Mouse (Mus musculus): ENCODE measurements at regions not wholly inside any gene's neighbourhood (a gene's known extent, or its start where the extent isn't known, plus 50 kb on each side); places are given as distances from the start of the nearest gene placed in this dataset.

DNA sequence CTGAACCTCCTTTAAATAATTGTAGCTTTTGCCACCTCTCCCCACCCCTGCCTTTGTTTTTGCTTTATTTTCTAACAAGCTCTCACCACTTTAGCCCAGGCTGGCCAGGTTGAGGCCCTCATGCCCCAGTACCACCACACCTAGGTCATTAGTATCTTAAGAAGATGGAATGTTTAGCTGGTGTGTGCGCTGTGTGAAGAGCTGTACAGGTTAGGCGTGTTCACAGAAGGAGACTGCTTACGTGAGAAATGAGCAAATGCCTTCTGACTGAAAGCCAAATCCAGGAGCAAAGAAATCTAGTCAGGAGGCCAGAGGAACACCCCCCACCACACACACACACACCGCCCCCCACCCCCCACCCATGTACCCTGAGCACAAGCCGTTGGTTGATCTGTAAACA lies 303.4 kb downstream of the Klf5 start:
- no peaks in the 10 kb centered on the region for H3K27me3 ChIP-seq
- WGBS, result 85% methylated on average over 5 of the region's 5 CpGs
- H3K4me3 ChIP-seq, result no peak overlapping the region

DNA sequence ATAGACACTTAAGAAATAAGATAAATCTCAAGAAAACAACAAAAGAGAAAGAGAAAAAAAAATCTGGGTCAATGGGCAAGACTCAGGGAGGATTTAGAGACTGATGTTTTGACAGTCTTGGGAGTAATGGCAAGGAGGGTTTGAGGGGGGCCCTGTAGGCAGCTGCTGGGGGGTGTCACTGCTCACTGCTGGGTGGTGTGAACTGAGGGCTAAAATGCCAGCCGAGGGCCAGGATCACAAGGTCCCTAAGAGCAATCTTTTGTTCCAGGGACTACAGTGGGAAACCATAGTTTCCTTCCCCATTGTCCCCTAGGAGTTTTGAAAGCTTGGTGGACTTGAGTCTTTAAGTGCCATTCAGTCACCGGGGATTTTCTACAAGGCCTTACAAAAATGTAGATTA lies 304.8 kb downstream of the Klf5 start:
- H3K4me1 ChIP-seq, result peaks cover 6% of the 10 kb centered on the region; the same call in 1 of the 2 replicates
- H3K4me2 ChIP-seq, result no peak overlapping the region
- H3K27ac ChIP-seq, result no peak overlapping the region
- no peaks in the 10 kb centered on the region for H3K9me3 ChIP-seq (replicated peaks)
- no peak for ATAC-seq
- 7% methylated on average over 2 of the region's 2 CpGs for WGBS
- no peaks in the 10 kb centered on the region for H3K36me3 ChIP-seq (ENCODE audit: poor library complexity, severe bottlenecking)
- no peak overlapping the region for H3K9ac ChIP-seq
- no peak overlapping the region for H3K4me3 ChIP-seq
- H3K27me3 ChIP-seq, result no peaks in the 10 kb centered on the region

More for the DNA sequence above, 303.4 kb downstream of the Klf5 start:
- no peak overlapping the region for H3K9ac ChIP-seq
- peaks cover 6% of the 10 kb centered on the region; the same call in 1 of the 2 replicates for H3K4me1 ChIP-seq
- no peaks in the 10 kb centered on the region for H3K9me3 ChIP-seq (replicated peaks)
- no peak overlapping the region for H3K27ac ChIP-seq
- ATAC-seq, result no peak
- no peak overlapping the region for H3K4me2 ChIP-seq
- no peaks in the 10 kb centered on the region for H3K36me3 ChIP-seq (ENCODE audit: poor library complexity, severe bottlenecking)

DNA sequence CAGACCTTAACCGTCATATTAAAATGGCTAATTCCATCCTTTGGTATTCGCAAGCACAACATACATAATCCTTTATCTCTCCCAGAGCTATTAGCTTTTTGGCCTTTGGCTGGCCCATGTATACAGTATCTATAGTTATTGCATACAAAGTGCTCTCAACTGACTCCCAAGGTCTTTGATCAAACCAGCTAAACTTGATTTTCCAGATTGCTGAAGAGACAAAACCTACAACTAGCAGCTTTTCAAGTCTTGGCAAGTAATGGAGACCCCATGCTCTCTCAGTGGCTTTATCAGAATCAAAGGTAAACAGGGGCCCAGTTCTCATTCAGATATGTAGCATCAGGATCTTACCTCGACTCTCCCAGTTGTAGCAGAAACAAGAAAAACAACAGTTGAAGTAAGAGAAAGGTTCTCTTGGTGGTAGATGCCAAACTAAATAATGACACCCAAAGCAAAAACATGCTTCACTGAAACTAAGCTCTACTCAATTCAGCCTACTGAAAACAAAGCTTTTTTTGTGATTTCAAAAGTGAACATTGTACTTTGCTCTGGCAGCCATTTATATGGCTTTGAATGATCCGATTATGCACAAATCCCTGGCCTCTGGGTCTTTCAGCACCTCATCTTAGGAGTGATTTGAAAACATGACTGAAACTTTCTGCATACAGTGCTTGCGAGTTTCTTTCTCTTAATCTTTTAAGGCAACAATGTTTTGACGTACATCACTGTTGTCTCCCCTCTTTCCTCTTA lies 307.0 kb downstream of the Klf5 start:
- H3K9ac ChIP-seq, result no peak overlapping the region
- no peak for ATAC-seq

DNA sequence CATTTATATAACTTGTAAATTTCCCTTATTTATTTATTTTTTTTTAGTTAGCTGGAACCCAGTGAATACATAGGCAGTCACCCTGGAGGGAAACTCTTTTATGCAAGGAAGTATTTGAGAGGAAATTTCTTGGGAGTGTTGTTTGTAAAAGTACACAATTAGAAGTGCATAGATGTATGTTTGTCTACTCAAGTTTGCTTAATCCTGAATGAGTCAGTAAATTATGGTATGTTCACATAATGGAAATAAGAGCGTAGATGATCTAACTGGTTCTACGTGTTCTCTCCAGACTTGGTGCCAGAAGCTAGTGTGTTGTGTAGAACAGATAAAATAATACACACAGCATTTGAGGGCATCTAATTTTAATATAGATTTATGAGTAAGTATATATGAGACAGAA lies 310.5 kb downstream of the Klf5 start:
- ATAC-seq, result no peak
- Histone ChIP-seq H3K9me3 (replicated peaks) (no peaks in the 10 kb centered on the region), H3K4me3 (no peak overlapping the region), H3K27ac (no peak overlapping the region), H3K4me2 (no peak overlapping the region), H3K27me3 (no peaks in the 10 kb centered on the region), H3K4me1 (no peaks in the 10 kb centered on the region), H3K9ac (no peak overlapping the region), H3K36me3 (ENCODE audit: poor library complexity, severe bottlenecking) (no peaks in the 10 kb centered on the region)
- 91% methylated on average over 2 of the region's 2 CpGs for WGBS

More for the DNA sequence above, 307.0 kb downstream of the Klf5 start:
- Histone ChIP-seq H3K4me3 (no peak overlapping the region), H3K36me3 (ENCODE audit: poor library complexity, severe bottlenecking) (no peaks in the 10 kb centered on the region), H3K27me3 (no peaks in the 10 kb centered on the region), H3K4me2 (no peak overlapping the region), H3K9me3 (replicated peaks) (no peaks in the 10 kb centered on the region), H3K4me1 (peaks cover 6% of the 10 kb centered on the region; the same call in 1 of the 2 replicates), H3K27ac (no peak overlapping the region)
- WGBS, result 61% methylated on average over 6 of the region's 6 CpGs

DNA sequence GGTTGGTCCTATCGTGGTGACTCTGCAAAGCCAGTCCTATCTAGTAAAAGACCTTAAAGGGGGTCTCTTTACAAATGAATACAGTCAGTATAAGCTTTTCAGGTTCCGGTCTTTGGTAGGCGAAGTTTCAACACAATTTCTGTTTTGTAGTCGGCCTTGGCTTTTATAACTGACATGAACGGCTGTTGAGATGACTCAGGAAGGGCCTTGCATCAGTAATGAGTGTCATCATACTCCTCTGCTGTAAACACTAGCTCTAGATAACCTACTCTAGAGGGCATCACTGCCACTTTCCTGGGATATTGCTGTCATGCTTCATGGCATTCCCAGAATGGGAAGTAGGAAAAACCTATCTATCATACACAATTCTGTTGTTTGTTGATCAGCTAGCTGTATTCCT lies 312.9 kb downstream of the Klf5 start:
- ATAC-seq, result no peak
- WGBS, result 95% methylated on average over 5 of the region's 5 CpGs

DNA sequence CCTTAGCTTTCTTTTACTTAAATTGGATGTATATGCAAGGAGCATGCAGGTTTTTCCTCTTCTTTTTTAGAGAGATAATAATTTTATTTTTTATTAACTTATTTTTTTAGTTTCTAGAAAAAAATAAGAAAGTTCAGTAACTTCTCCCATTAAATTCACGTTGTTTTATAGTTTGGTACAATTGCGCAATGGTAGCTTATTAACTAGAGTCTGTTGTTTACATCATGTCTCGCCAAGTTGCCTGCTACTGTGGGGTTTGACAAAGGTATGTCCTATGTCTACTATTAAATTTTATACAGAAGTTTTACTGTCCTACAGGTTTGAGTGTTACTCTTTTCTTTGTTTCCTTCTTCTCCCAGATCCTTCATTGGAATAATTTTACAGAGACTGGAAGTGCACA lies 313.6 kb downstream of the Klf5 start:
- 93% methylated on average over 3 of the region's 3 CpGs for WGBS
- Histone ChIP-seq H3K36me3 (ENCODE audit: poor library complexity, severe bottlenecking) (no peaks in the 10 kb centered on the region), H3K9ac (no peak overlapping the region), H3K4me3 (no peak overlapping the region), H3K27ac (no peak overlapping the region), H3K27me3 (no peaks in the 10 kb centered on the region), H3K4me2 (no peak overlapping the region), H3K4me1 (peaks cover 7% of the 10 kb centered on the region), H3K9me3 (replicated peaks) (no peaks in the 10 kb centered on the region)
- no peak for ATAC-seq

More for the DNA sequence above, 312.9 kb downstream of the Klf5 start:
- Histone ChIP-seq H3K27ac (no peak overlapping the region), H3K9ac (no peak overlapping the region), H3K4me2 (no peak overlapping the region), H3K4me1 (no peaks in the 10 kb centered on the region), H3K36me3 (ENCODE audit: poor library complexity, severe bottlenecking) (no peaks in the 10 kb centered on the region), H3K9me3 (replicated peaks) (no peaks in the 10 kb centered on the region), H3K4me3 (no peak overlapping the region), H3K27me3 (no peaks in the 10 kb centered on the region)

DNA sequence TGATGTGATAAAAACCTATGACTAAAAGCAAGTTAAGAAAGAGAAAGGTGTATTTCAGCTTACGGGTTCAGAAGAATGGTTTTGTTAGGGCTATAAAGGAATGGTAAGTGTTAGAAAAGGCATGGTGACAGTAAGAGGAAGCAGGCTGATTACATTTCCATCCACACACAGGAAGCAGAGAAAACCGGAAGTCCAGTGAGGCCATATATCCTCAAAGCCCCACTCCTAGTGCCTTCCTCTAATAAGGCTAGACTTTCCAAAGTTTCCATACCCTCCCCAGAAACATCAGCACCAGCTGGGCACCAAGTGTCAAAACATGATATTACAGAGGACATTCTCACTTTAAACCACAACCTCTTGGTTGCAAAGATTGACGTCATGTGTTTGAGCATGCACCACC lies 316.3 kb downstream of the Klf5 start:
- ATAC-seq, result no peak
- WGBS, result 92% methylated on average over 3 of the region's 3 CpGs
- H3K36me3 ChIP-seq (ENCODE audit: poor library complexity, severe bottlenecking), result no peaks in the 10 kb centered on the region
- H3K4me3 ChIP-seq, result no peak overlapping the region
- no peak overlapping the region for H3K27ac ChIP-seq
- no peaks in the 10 kb centered on the region for H3K9me3 ChIP-seq (replicated peaks)
- peaks cover 7% of the 10 kb centered on the region for H3K4me1 ChIP-seq
- no peaks in the 10 kb centered on the region for H3K27me3 ChIP-seq
- no peak overlapping the region for H3K9ac ChIP-seq
- H3K4me2 ChIP-seq, result no peak overlapping the region

DNA sequence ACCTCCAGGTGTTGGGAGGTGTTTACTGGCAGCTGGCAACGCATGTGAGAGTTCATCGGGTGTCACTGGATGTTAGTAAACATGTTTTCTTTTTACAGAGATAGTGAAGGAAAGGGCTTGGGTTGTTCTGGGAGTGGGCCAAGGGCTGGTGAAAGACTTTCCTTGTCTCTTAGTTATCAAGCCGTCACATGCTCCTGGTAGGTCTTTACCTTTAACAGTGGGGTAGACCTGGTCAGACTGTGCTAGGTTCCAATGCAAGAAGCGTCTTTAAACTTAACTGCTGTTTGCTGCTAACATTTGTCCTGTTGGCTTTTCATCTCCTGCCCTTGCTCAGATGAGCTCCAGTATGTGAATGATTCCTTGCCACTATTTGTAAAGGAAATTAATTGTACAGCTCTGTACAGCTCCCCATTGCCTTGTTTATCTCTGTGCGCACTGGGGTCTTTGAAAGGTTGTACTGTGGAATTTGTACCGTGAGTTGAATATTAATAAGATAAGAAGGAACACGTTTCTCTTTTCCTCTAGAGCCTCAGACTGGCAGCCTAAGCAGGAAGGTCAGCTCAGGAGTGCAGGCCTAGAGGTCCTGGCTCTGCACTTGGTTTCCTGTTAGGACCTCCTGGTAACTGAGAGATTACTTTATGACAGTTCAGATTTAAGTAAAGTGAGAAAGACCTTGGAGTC lies 318.3 kb downstream of the Klf5 start:
- H3K9me3 ChIP-seq (replicated peaks), result no peaks in the 10 kb centered on the region
- 51% methylated on average over 7 of the region's 7 CpGs for WGBS
- H3K4me3 ChIP-seq, result no peak overlapping the region
- H3K9ac ChIP-seq, result no peak overlapping the region
- H3K36me3 ChIP-seq (ENCODE audit: poor library complexity, severe bottlenecking), result no peaks in the 10 kb centered on the region
- H3K4me2 ChIP-seq, result no peak overlapping the region
- ATAC-seq, result peak; percentile 30; the same call in 1 of the 2 replicates
- H3K27ac ChIP-seq, result no peak overlapping the region
- H3K4me1 ChIP-seq, result peaks cover 7% of the 10 kb centered on the region
- no peaks in the 10 kb centered on the region for H3K27me3 ChIP-seq

DNA sequence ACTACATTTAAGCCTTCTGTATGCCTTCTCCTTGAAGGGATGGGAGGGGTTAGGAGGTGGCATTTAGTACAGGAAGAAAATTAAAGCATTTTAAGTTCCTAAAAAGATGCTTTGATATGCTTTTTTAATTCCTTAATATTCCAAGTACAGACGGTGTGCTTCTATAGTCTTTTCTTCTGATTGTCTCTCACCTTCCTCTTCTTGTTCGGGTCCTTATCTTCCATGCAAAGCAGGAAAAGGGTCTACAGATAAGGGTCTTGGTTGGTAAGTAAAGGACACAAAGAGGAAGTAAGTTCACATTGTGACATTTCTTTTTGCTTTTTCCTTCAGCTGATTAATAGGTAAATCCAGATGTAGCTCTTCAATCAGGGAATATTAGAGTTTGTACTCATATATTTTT lies 318.9 kb downstream of the Klf5 start:
- 79% methylated on average over 2 of the region's 2 CpGs for WGBS
- Histone ChIP-seq H3K27ac (no peak overlapping the region), H3K4me1 (peaks cover 7% of the 10 kb centered on the region), H3K4me3 (no peak overlapping the region), H3K9ac (no peak overlapping the region), H3K27me3 (no peaks in the 10 kb centered on the region), H3K9me3 (replicated peaks) (no peaks in the 10 kb centered on the region), H3K4me2 (no peak overlapping the region), H3K36me3 (ENCODE audit: poor library complexity, severe bottlenecking) (no peaks in the 10 kb centered on the region)
- no peak for ATAC-seq

DNA sequence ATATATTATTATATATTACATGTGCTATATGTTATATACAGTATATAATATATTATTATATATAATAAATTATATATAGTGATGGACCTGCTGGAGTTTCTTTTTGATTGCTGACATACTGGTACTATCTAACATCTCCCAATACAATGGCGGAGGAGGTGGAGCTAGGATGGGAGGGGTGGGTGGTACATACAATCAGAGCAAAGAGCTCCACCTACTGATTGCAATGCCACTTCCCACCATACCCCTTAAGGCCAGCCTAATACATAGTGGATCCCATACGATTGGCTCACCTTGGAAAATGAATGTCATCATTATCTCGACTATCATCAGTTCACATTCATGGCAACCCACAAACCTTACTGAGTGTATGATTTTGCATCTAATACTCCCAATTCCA lies 323.0 kb downstream of the Klf5 start:
- Histone ChIP-seq H3K27ac (no peak overlapping the region), H3K4me1 (peaks cover 6% of the 10 kb centered on the region), H3K4me2 (no peak overlapping the region), H3K27me3 (no peaks in the 10 kb centered on the region), H3K9ac (no peak overlapping the region), H3K36me3 (ENCODE audit: poor library complexity, severe bottlenecking) (no peaks in the 10 kb centered on the region), H3K9me3 (replicated peaks) (no peaks in the 10 kb centered on the region), H3K4me3 (no peak overlapping the region)
- 87% methylated on average over 3 of the region's 3 CpGs for WGBS
- ATAC-seq, result no peak

DNA sequence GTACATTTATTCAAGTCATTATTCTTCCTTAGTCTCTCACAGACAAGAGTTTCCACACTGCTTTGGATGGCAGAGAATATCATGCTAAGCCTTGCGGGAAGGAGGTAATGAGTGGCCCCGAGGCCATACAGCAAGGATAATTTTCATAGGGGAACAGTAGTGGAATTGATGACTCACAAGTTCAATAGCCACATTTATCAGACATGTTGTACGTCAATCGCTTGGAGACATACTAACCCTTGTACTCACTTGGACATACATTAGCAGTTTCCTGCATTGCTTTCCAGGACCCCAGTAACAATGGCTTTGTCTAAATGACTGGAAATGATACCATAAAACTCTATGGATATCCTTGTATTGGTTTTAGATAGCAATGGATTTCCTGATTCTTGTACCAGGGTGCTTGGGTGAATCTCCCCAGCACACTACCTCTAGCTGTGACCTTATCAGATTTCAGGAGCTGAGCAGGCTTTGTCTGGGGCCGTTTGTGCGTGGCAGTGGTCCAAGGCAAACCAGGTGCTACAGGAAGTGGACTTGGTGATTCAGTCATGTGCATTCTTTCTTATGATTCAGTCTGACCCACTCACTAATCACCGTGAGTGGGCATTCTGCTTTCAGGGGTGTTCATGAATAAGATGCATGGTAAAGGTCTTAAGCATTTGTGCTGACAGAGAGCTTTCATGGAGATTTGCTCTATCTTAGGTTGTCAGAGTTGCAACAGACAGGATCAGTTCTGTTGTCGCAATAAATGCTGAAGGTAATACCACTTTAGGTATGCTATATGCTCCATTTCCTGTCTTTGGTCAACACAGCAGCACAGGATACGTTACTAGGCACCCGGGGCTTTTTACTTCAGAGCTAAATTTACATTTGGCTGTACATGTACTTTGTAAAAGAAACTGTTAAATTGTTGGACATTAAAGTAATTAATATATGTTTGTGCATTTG lies 326.2 kb downstream of the Klf5 start:
- WGBS, result 90% methylated on average over 10 of the region's 10 CpGs
- Histone ChIP-seq H3K9me3 (replicated peaks) (no peaks in the 10 kb centered on the region), H3K27ac (no peak overlapping the region), H3K4me1 (no peaks in the 10 kb centered on the region), H3K9ac (no peak overlapping the region), H3K4me3 (no peak overlapping the region), H3K4me2 (no peak overlapping the region), H3K36me3 (ENCODE audit: poor library complexity, severe bottlenecking) (no peaks in the 10 kb centered on the region), H3K27me3 (no peaks in the 10 kb centered on the region)
- ATAC-seq, result no peak

DNA sequence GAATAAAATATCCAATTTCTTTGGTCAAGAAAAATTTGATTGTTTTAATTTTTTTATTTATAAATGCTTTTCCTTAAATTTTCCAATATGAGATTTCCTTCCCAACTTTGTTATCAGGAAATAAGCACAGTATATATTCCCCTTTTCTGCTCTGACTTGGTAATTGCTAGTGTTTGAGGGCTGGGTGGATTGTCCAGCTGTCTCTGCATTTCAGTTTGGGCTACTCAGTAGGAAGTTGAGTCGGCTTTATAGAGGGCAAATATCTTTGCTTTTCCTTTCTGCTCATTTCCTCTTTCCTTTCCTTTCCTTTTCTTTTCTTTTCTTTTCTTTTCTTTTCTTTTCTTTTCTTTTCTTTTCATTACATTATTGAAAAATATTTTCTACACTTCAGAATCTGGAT lies 329.1 kb downstream of the Klf5 start:
- H3K4me2 ChIP-seq, result no peak overlapping the region
- no peak for ATAC-seq
- H3K9me3 ChIP-seq (replicated peaks), result no peaks in the 10 kb centered on the region
- no peaks in the 10 kb centered on the region for H3K4me1 ChIP-seq
- H3K9ac ChIP-seq, result no peak overlapping the region
- no peak overlapping the region for H3K27ac ChIP-seq
- WGBS, result 69% methylated on average over 1 of the region's 1 CpGs
- H3K36me3 ChIP-seq (ENCODE audit: poor library complexity, severe bottlenecking), result no peaks in the 10 kb centered on the region
- H3K4me3 ChIP-seq, result no peak overlapping the region
- no peaks in the 10 kb centered on the region for H3K27me3 ChIP-seq
